8 mouse cellular contexts compared by ENCODE assay signal in genomic region chr5:107288427-107289233, GRCm38 (mm10). TPM values are rescaled to one million over a fixed set of nuclear protein-coding genes. Genes with fewer than 3 reads are reported as not detected.
DNase-seq lines count a peak whose midpoint lies in the region; ATAC-seq and TF ChIP-seq lines count a peak whose summit lies in the region.

No protein-coding gene starts in this region.

- peak overlapping the region; percentile 100 for H3K4me2 ChIP-seq in forebrain, postnatal 0 days (ENCODE audit: low read depth)
- H3K4me2 ChIP-seq in kidney, embryonic 16.5 days (replicated peaks; ENCODE audit: low read depth, low read length), result peak overlapping the region; percentile 94

- peak; percentile 21 for DNase-seq in 416B (ENCODE audit: low read depth)
- DNase-seq in CD4-positive, CD25-positive, alpha-beta regulatory T cell, adult 2 months (ENCODE audit: low read depth, low spot score), result peak; percentile 56
- DNase-seq in c-Kit-positive CD71-positive TER-119-negative erythroid progenitor cells, embryonic 14.5 days (ENCODE audit: low read depth), result peak; percentile 59
- DNase-seq in forebrain, postnatal 0 days, result no peak
- peak; percentile 50 for DNase-seq in right cerebral cortex, adult 18-20 months
- DNase-seq in layer of hippocampus, adult 8-10 months (ENCODE audit: low spot score in 2 of 2), result no peak

- no peaks in the 10 kb centered on the region for H3K36me3 ChIP-seq in forebrain, postnatal 0 days (ENCODE audit: insufficient read depth)
- H3K36me3 ChIP-seq in kidney, embryonic 16.5 days (ENCODE audit: insufficient read depth, low read length), result no peaks in the 10 kb centered on the region
- no peaks in the 10 kb centered on the region for H3K36me3 ChIP-seq in megakaryocyte, embryonic 14.5 days (replicated peaks; ENCODE audit: low read length)

- no peak overlapping the region for H3K27ac ChIP-seq in forebrain, postnatal 0 days (ENCODE audit: low read depth, low read length)
- H3K27ac ChIP-seq in kidney, embryonic 16.5 days (ENCODE audit: low read length), result peak overlapping the region; percentile 92

- peak; percentile 21 for ATAC-seq in forebrain, postnatal 0 days
- peak; percentile 20 for ATAC-seq in kidney, embryonic 16.5 days (ENCODE audit: low FRiP score, low TSS enrichment)

- H3K9me3 ChIP-seq in forebrain, postnatal 0 days (ENCODE audit: low read length), result no peaks in the 10 kb centered on the region
- H3K9me3 ChIP-seq in kidney, embryonic 16.5 days (ENCODE audit: low read length), result no peaks in the 10 kb centered on the region
- no peaks in the 10 kb centered on the region for H3K9me3 ChIP-seq in megakaryocyte, embryonic 14.5 days

- TF ChIP-seq CTCF in forebrain, postnatal 0 days (IDR thresholded peaks at IDR 0.05; ENCODE audit: low read depth), result no peak

- H3K27me3 ChIP-seq in forebrain, postnatal 0 days (ENCODE audit: insufficient read depth, low read length), result peaks cover 14% of the 10 kb centered on the region
- H3K27me3 ChIP-seq in kidney, embryonic 16.5 days (ENCODE audit: insufficient read depth, low read length), result no peaks in the 10 kb centered on the region; the same call in 1 of the 2 replicates
- peaks cover 53% of the 10 kb centered on the region for H3K27me3 ChIP-seq in megakaryocyte, embryonic 14.5 days (replicated peaks)

- peak overlapping the region; percentile 70 for H3K4me3 ChIP-seq in forebrain, postnatal 0 days (ENCODE audit: low read depth, low read length)
- H3K4me3 ChIP-seq in kidney, embryonic 16.5 days (ENCODE audit: low read length), result peak overlapping the region; percentile 83
- H3K4me3 ChIP-seq in megakaryocyte, embryonic 14.5 days (replicated peaks), result peak overlapping the region; percentile 96

- peak overlapping the region; percentile 62 for H3K9ac ChIP-seq in forebrain, postnatal 0 days
- H3K9ac ChIP-seq in kidney, embryonic 16.5 days (replicated peaks; ENCODE audit: low read length), result peak overlapping the region; percentile 90

- under 1% methylated on average over 62 of the region's 62 CpGs for WGBS in forebrain, postnatal 0 days
- under 1% methylated on average over 62 of the region's 62 CpGs for WGBS in kidney, embryonic 16.5 days

- H3K4me1 ChIP-seq in forebrain, postnatal 0 days (ENCODE audit: insufficient read depth), result peaks cover 5% of the 10 kb centered on the region; the same call in 1 of the 2 replicates
- H3K4me1 ChIP-seq in kidney, embryonic 16.5 days (ENCODE audit: insufficient read depth, low read length), result peaks cover 17% of the 10 kb centered on the region; the same call in 1 of the 2 replicates
- peaks cover 22% of the 10 kb centered on the region for H3K4me1 ChIP-seq in megakaryocyte, embryonic 14.5 days

RNA-seq across cellular contexts. Expression of gene Tgfbr3, which starts 0.8 kb away (rescaled TPM):
- 5.5 and 14.3 TPM in 2 replicates for total RNA-seq in forebrain, postnatal 0 days (2014; rRNA removed)
- 2.3 and 3.4 TPM in 2 replicates for polyA plus RNA-seq in forebrain, postnatal 0 days (2015; fragmentation: Nextera tagmentation; extraction: Ambion mirVana)
- polyA plus RNA-seq in kidney, embryonic 16.5 days (2015; fragmentation: Nextera tagmentation; extraction: Ambion mirVana), result 17.3 and 18.6 TPM in 2 replicates
- polyA plus RNA-seq in megakaryocyte, embryonic 14.5 days (2012; ENCODE audit: insufficient read depth, low replicate concordance), result not detected in 2 replicates
- total RNA-seq in layer of hippocampus, adult 8-10 months (2022), result 10 to 100 TPM; 19.3 to 24.8 (median 21.5) TPM

RNA-seq across cellular contexts. Expression of gene Brdt, which starts 42.3 kb away (rescaled TPM):
- total RNA-seq in forebrain, postnatal 0 days (2014; rRNA removed), result 4.3 and 4.6 TPM in 2 replicates
- polyA plus RNA-seq in forebrain, postnatal 0 days (2015; fragmentation: Nextera tagmentation; extraction: Ambion mirVana), result 2.1 and 2.3 TPM in 2 replicates
- polyA plus RNA-seq in kidney, embryonic 16.5 days (2015; fragmentation: Nextera tagmentation; extraction: Ambion mirVana), result 1.3 and 1.5 TPM in 2 replicates
- 0.35 TPM in 1 of 2 replicates, not detected in the other for polyA plus RNA-seq in megakaryocyte, embryonic 14.5 days (2012; ENCODE audit: insufficient read depth, low replicate concordance)
- 10 to 100 TPM; 13.5 to 20.4 (median 15.7) TPM for total RNA-seq in layer of hippocampus, adult 8-10 months (2022)

Comparison
In these comparisons a context has a peak if more than half of its experiments do, and no peak if none do; other contexts are left out.
1. DNase-seq: peak in 416B (single experiment), CD4-positive, CD25-positive, alpha-beta regulatory T cell, adult 2 months (single experiment), c-Kit-positive CD71-positive TER-119-negative erythroid progenitor cells, embryonic 14.5 days (single experiment) and right cerebral cortex, adult 18-20 months (single experiment); none in forebrain, postnatal 0 days (single experiment) and layer of hippocampus, adult 8-10 months (0 of 2).
2. Peak in every context shown above with its lines, with median percentiles within 50 percentile points of each other: H3K4me3 ChIP-seq.